Mouse (Mus musculus) skeletal muscle tissue, postnatal 0 days (tissue): Measurements from ENCODE around the gene Bmp10. TPM values are rescaled to one million over a fixed set of nuclear protein-coding genes. Genes with fewer than 3 reads are reported as not detected.

Source experiments
- polyA plus RNA-seq: library from polyadenylated mRNA; unstranded; fragments of >200 nt; fragmentation: Nextera tagmentation; extraction: Ambion mirVana; gene quantifications from 2 replicates; pipeline ENCODE4 v1.2.1, GENCODE M21; 2015

Gene Bmp10
- not detected in 2 replicates for polyA plus RNA-seq

DNA sequence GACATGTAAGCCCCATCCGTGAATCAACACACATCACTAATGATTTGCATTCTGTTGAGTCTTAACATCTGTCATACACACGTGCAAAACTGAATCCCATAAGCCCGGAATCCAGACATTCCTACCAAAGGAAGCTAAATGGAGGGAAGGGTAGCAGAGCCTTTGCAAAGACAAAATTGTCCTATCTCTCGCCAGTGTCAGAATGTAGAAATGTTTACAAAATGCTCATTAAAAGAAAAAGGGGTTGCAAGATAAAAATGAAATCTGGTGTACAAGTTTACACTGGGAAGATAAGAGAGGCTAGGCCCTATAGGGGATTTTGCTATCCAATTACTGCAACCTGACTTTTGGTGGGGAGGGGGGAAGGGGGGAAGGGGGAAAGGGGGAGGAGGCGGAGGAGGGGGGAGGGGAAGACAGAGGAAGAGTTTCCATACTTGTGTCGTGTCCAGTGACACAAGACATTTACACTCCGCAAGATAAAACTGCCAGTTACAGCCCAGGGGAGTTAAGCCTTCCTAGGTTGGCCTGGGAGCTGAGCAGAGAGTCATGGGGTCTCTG is at the start of gene Bmp10:
Gene Bmp10, plus strand, starts transcription at position 508 of the 558 bp plus-strand sequence.

DNA sequence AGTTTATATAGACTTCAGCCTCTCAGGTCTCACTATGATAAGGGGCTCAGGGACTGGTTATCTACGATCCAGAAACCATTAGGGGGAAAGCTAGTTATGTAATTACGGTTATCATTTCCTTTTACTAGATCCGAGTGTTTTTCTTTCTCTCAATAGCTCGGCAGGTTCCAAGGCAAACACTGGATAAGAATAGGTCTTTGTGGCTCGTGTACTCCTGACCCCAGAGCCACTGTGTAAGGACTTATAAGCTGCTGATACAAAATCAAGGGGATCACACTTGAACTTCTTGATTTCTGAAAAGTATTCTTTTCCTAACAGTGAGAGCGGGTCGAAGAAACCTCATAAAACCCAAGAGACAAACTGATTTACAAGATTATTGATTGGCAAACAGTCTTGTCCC is 39.9 kb upstream of the Bmp10 start, which contains the start of gene Gkn3:
Gene Gkn3, minus strand, starts transcription at position 59 of the 400 bp plus-strand sequence.

Other genes with a start within 250 kb of the Bmp10 start
- 8.1 and 8.4 TPM in 2 replicates for gene Antxr1, start 93.2 kb upstream of the Bmp10 start, polyA plus RNA-seq
- gene Gkn1, start 78.1 kb upstream of the Bmp10 start, polyA plus RNA-seq, result 0.15 TPM in 1 of 2 replicates, not detected in the other
- gene Gkn2, start 55.6 kb upstream of the Bmp10 start, polyA plus RNA-seq, result not detected in 2 replicates
- gene Gkn3, start 40.1 kb upstream of the Bmp10 start, polyA plus RNA-seq, result 0.73 and 0.81 TPM in 2 replicates
- 3.0 and 4.1 TPM in 2 replicates for gene Arhgap25, start 104.3 kb downstream of the Bmp10 start, polyA plus RNA-seq
- 3.3 and 3.6 TPM in 2 replicates for gene Prokr1, start 161.7 kb downstream of the Bmp10 start, polyA plus RNA-seq
- gene Aplf, start 243.2 kb downstream of the Bmp10 start, polyA plus RNA-seq, result 6.0 and 6.1 TPM in 2 replicates